Mouse (Mus musculus) spleen, adult 2 months (tissue): ENCODE measurements at regions not wholly inside any gene's neighbourhood (a gene's known extent, or its start where the extent isn't known, plus 50 kb on each side); places are given as distances from the start of the nearest gene placed in this dataset.

Experiments
- DNase-seq, 2 experiments: peaks; one replicate each; pipeline versions ENCODE4 v3.0.0 to v3.0.0-alpha.2; 2012 to 2021; ENCODE audit warnings: low spot score in 2 of 2, low read depth in 1 of 2
- H3K27ac ChIP-seq: fragments of 200-500 bp; 2 replicates; pipeline ENCODE4 v1.5.1; 2012; ENCODE audit warnings: low read length, inconsistent platforms; ENCODE audit not compliant: insufficient read depth
- H3K27me3 ChIP-seq: fragments of 200-500 bp; 2 replicates; pipeline ENCODE4 v1.6.1; 2012; ENCODE audit warnings: mild to moderate bottlenecking, moderate library complexity, low read length, inconsistent platforms; ENCODE audit not compliant: control insufficient read depth, insufficient read depth
- H3K36me3 ChIP-seq: fragments of 200-500 bp; 2 replicates; pipeline ENCODE4 v1.6.1; 2012; ENCODE audit warnings: mild to moderate bottlenecking, low read length, inconsistent platforms; ENCODE audit not compliant: control insufficient read depth, insufficient read depth
- H3K4me1 ChIP-seq: fragments of 200-500 bp; 2 replicates; pipeline ENCODE4 v1.6.1; 2011; ENCODE audit warnings: inconsistent platforms; ENCODE audit not compliant: control insufficient read depth, insufficient read depth, insufficient read length
- H3K4me3 ChIP-seq: fragments of 200-500 bp; 2 replicates; pipeline ENCODE4 v1.5.1; 2011; ENCODE audit warnings: mild to moderate bottlenecking, inconsistent platforms; ENCODE audit not compliant: insufficient read depth, insufficient read length; ENCODE audit errors: extremely low read depth
- CTCF ChIP-seq: fragments of 200-500 bp; IDR thresholded peaks from 2 replicates; pipeline ENCODE4 v1.5.1; 2011; ENCODE audit warnings: mild to moderate bottlenecking, inconsistent platforms; ENCODE audit not compliant: insufficient read depth, insufficient read length, insufficient replicate concordance; ENCODE audit errors: extremely low read depth
- POLR2A ChIP-seq: fragments of 200-500 bp; IDR thresholded peaks from 2 replicates; pipeline ENCODE4 v1.6.1; 2011; ENCODE audit warnings: low read depth, low read length, inconsistent platforms
- WGBS: fragments of 180-500 bp; shearing (Covaris S2); methylation state at CpG from one replicate; pipeline ENCODE4 v1.1.7; 2018; 5-methylcytosine and 5-hydroxymethylcytosine counted together

DNA sequence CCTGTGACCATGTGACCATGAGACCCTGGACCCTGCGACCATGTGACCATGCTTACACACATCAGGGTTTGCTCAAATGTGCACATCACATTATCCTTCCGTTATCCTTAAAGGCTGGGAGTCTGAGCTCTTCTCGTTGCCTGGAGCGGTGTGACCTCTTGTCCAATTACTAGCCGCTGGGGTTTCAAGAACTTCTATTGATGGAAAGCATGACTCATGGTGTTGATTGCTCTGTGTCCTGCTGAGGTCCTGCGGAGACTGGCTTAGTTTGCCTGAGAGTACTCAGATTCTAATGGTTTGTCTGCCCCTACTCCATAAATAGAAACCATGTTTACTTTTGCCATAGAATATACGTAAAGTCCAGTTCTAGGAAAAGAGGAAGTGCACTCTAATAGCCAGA is 197.5 kb upstream of the Pik3r1 start:
- Histone ChIP-seq H3K4me3 (no peak overlapping the region), H3K36me3 (no peaks in the 10 kb centered on the region), H3K4me1 (no peaks in the 10 kb centered on the region), H3K27ac (no peak overlapping the region), H3K27me3 (no peaks in the 10 kb centered on the region)
- 84% methylated on average over 7 of the region's 7 CpGs for WGBS
- TF ChIP-seq CTCF: no peak
- DNase-seq: no peak

DNA sequence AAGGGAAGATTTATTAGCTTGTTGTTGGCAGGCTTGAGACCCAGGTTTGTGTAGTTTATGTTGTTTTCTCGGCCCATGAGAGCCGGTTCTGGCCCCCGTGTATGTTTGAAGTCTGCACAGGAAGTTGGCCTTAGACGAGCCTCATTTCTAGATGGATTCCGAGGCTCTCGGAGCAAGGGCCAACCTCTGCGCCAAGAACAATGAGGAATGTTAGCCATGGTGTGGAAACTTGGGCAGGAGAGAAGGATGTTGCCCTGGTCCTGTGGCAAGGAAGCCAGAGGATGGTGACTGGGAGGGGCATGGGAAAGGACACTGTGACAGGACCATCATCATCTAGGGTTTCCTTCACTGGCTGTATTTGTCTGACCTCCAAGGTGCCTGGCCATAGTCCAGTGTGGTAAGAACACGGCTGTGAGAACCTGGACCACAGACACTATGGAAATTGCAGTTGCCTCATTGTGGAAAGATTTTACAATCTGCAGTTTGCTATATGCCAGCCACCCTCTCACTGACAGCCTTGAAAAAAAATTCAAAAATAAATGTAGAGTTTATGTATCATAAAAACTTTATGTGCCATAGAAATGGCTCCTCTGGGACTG is 198.9 kb upstream of the Pik3r1 start:
- no peaks in the 10 kb centered on the region for H3K27me3 ChIP-seq
- no peak overlapping the region for H3K27ac ChIP-seq
- 81% methylated on average over 8 of the region's 8 CpGs for WGBS
- H3K4me1 ChIP-seq: no peaks in the 10 kb centered on the region
- H3K36me3 ChIP-seq: no peaks in the 10 kb centered on the region
- TF ChIP-seq POLR2A (no peak), CTCF (no peak)
- H3K4me3 ChIP-seq: no peak overlapping the region
- no peak for DNase-seq

DNA sequence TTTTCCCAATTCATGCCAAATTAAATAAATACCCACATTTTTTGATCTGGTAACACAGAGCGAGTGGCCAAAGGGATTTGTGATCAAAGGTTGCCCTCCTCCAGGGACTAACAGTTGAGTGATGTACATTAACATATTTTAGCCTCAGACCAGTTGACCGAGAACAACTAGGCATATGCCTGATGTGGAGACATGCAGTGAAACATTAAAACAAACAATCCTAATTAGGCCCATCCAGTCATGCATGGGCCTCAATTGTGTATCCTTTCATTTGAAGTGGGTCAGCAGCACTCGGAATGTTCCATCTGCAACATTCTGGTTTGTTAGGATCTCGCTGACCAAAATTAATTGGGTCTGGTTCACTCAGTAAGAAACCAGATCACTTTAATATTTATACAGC is 199.4 kb upstream of the Pik3r1 start:
- Histone ChIP-seq H3K4me3 (no peak overlapping the region), H3K27ac (no peak overlapping the region), H3K27me3 (no peaks in the 10 kb centered on the region), H3K4me1 (no peaks in the 10 kb centered on the region), H3K36me3 (no peaks in the 10 kb centered on the region)
- no peak for TF ChIP-seq CTCF
- no peak for TF ChIP-seq POLR2A
- 91% methylated on average over 4 of the region's 4 CpGs for WGBS
- DNase-seq: no peak

DNA sequence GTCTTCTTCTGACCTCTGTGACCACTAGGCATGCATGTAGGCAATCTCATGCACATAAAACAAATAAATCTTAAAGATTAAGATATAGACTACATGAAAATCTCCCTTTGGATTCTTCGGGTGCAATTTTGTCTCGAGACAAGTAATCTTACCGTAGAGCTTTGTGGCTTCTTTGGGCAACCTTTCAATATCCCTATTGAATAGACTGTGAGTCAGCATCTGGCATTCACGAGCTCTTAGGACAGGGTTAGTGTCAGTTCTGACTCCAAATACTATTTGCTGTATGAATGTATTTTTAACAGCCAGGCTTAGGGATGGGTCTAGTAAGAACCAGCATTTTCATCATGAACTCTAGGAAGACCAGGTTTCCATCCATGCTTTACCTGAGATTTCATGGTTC is 208.7 kb upstream of the Pik3r1 start:
- TF ChIP-seq POLR2A: no peak
- TF ChIP-seq CTCF: no peak
- WGBS: 82% methylated on average over 4 of the region's 4 CpGs
- no peaks in the 10 kb centered on the region for H3K27me3 ChIP-seq
- no peaks in the 10 kb centered on the region for H3K36me3 ChIP-seq
- DNase-seq: no peak
- H3K4me3 ChIP-seq: no peak overlapping the region
- no peaks in the 10 kb centered on the region for H3K4me1 ChIP-seq
- H3K27ac ChIP-seq: no peak overlapping the region

DNA sequence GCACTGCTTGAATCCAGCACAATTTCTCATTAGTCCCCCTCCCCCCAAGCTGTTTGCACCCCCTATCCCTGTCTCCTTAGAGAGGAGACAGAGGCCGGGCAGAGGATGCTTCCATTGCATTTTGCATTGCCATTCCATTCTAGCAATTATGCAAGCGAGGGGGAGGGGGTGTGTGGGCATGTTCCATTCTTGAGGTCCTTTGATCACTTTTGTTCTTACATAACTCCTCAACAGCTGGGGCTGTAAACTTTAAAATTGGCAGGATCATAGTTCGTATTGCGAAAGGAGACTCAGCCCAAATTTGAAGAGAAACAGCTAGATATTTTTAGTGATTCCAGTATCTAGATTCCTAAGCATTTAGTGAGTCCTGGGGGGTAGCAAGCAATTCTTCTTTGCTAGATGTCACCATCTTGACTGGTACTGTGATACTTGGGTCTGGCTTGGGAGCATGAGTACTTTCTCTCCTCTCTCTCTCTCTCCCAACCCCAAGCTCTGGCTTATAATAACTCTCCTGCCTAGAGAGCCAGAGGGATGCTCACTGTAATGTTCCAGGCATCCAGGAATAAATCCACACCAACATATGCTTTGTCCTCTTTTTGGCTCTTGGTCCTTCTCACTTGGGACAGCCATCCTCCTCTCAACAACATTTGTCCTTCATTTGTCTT is 212.3 kb upstream of the Pik3r1 start:
- Histone ChIP-seq H3K27me3 (no peaks in the 10 kb centered on the region), H3K4me1 (no peaks in the 10 kb centered on the region; the same call in 1 of the 2 replicates), H3K4me3 (no peak overlapping the region), H3K36me3 (no peaks in the 10 kb centered on the region), H3K27ac (no peak overlapping the region)
- TF ChIP-seq CTCF: no peak
- TF ChIP-seq POLR2A: no peak
- no peak for DNase-seq
- WGBS: 84% methylated on average over 4 of the region's 4 CpGs

DNA sequence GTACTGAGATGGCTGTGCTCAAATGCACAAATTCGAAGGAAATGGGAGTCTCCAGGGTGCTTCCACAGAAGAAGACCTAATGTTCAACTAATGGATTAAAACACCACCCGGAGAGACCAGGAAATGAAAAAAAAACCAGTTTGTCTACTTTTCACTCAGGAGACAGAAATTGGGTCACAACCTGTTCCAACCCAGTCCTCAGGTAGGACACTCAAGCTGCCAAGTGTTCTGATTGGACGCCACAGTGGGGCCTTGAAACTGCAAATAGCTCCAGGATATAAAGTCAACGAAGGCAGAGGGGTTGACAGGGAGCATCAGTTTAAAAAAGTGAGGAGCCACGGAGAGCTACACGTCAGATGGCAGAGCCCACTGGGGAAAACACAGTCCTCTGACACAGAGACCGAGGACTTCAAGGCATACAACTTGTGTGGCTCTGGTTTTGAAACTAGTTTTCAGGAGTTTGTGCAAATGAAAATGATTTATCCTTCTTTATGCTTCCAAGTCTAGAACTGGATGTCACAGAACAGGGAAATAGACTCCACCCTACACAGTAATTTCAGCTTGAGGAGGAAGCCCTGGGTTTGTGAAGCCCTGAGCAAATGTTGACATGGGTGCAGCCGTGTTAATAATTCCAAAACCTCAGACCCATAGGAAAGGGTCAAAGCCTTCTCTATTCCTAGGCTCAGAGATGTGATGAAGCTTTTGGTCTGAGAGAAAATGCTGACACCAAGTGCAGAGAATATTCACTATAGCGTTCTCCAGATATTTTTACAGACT is 220.8 kb upstream of the Pik3r1 start:
- WGBS: 88% methylated on average over 9 of the region's 9 CpGs
- H3K4me3 ChIP-seq: no peak overlapping the region
- H3K4me1 ChIP-seq: no peaks in the 10 kb centered on the region; the same call in 1 of the 2 replicates
- no peak for TF ChIP-seq CTCF
- TF ChIP-seq POLR2A: no peak
- no peak overlapping the region for H3K27ac ChIP-seq
- H3K27me3 ChIP-seq: no peaks in the 10 kb centered on the region
- DNase-seq: no peak
- no peaks in the 10 kb centered on the region for H3K36me3 ChIP-seq

DNA sequence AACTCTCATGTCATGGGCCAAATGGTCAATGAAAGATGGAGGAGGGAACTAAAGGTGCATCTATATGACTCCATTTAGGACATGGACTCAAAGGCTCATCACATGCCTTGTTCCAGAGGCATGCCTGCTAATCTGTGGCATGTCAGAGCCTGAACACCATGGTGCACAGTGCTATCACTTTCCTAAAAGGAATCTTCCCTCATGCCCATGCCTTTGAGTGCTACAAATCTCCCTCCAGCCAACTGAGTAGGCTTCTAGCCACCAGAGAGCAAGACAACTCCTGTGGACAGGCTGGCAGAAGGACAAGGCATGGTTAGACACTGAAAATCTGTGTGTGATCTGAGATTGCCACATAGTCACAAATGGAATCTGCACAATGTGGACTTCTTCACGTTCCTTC is 223.7 kb upstream of the Pik3r1 start:
- Histone ChIP-seq H3K27me3 (no peaks in the 10 kb centered on the region), H3K4me1 (no peaks in the 10 kb centered on the region), H3K27ac (no peak overlapping the region), H3K36me3 (no peaks in the 10 kb centered on the region), H3K4me3 (no peak overlapping the region)
- WGBS: 93% methylated on average over 1 of the region's 1 CpGs
- no peak for DNase-seq
- TF ChIP-seq POLR2A (no peak), CTCF (no peak)
